Mouse (Mus musculus): ENCODE measurements around the gene Ndfip2.

GRCm38 (mm10) chr14:105259035-105259880 lies 885 bp downstream of the Ndfip2 start:
- no peak for TF ChIP-seq MYB (IDR thresholded peaks at IDR 0.05; ENCODE audit: low read depth, low read length)
- TF ChIP-seq POLR2A (IDR thresholded peaks at IDR 0.05; ENCODE audit: control insufficient read depth in 1 of 2, insufficient read depth in 1 of 2, low read depth in 1 of 2, low read length in 2 of 2, poor library complexity in 1 of 2) = no peak
- TF ChIP-seq CTCF (IDR thresholded peaks at IDR 0.05 in 2 of 3, conservative IDR thresholded peaks at IDR 0.05 in 1 of 3; ENCODE audit: control insufficient read depth in 1 of 3, insufficient read depth in 1 of 3, low read depth in 2 of 3, low read length in 3 of 3, poor library complexity in 1 of 3, severe bottlenecking in 1 of 3) = no peak
- TF ChIP-seq EP300 (IDR thresholded peaks at IDR 0.05; ENCODE audit: low read depth in 1 of 2, low read length in 2 of 2) = no peak
- TF ChIP-seq USF2 (IDR thresholded peaks at IDR 0.05; ENCODE audit: borderline replicate concordance in 1 of 2, insufficient read depth in 1 of 2, low read depth in 1 of 2, low read length in 2 of 2) = no peak
- TF ChIP-seq POLR2AphosphoS2 (IDR thresholded peaks at IDR 0.05; ENCODE audit: low read length) = no peak
- no peak for TF ChIP-seq RAD21 (IDR thresholded peaks at IDR 0.05; ENCODE audit: low read depth, low read length)
- no peak for TF ChIP-seq NELFE (IDR thresholded peaks at IDR 0.05; ENCODE audit: low read depth, low read length)
- no peak for TF ChIP-seq RCOR1 (IDR thresholded peaks at IDR 0.05; ENCODE audit: low read depth, low read length)
- TF ChIP-seq SIN3A (IDR thresholded peaks at IDR 0.05; ENCODE audit: low read length) = no peak
